Mouse (Mus musculus) lung, embryonic 14.5 days (tissue): ENCODE results near the gene Tle4. TPM values are rescaled to one million over a fixed set of nuclear protein-coding genes. Genes with fewer than 3 reads are reported as not detected.

Experiments used
- ATAC-seq: fragments of 200-750 bp; cut with Nextera tagmentation; 2 replicates; pipeline ENCODE4 v1.8.0; 2017; ENCODE audit warnings: mild to moderate bottlenecking, moderate TSS enrichment, moderate library complexity; ENCODE audit not compliant: insufficient read depth
- DNase-seq: peaks from one replicate; pipeline ENCODE4 v3.0.0-alpha.2; 2015
- H3K27ac ChIP-seq: fragments of 300-500 bp; sonication (generic); 2 replicates; pipeline ENCODE4 v1.5.1; 2014; ENCODE audit warnings: low read depth, mild to moderate bottlenecking, moderate library complexity
- H3K27me3 ChIP-seq: fragments of 300-500 bp; sonication (generic); 2 replicates; pipeline ENCODE4 v1.6.1; 2014; ENCODE audit warnings: low read length, control low read depth; ENCODE audit not compliant: insufficient read depth
- H3K36me3 ChIP-seq: fragments of 300-500 bp; sonication (generic); 2 replicates; pipeline ENCODE4 v1.6.1; 2014; ENCODE audit warnings: control low read depth; ENCODE audit not compliant: insufficient read depth
- H3K4me1 ChIP-seq: fragments of 300-500 bp; sonication (generic); 2 replicates; pipeline ENCODE4 v1.6.1; 2014; ENCODE audit warnings: antibody characterized with exemption, control low read depth; ENCODE audit not compliant: insufficient read depth
- H3K4me2 ChIP-seq: fragments of 300-500 bp; sonication (generic); 2 replicates; pipeline ENCODE4 v1.6.1; 2014; ENCODE audit warnings: mild to moderate bottlenecking
- H3K4me3 ChIP-seq: fragments of 300-500 bp; sonication (generic); 2 replicates; pipeline ENCODE4 v1.5.1; 2014; ENCODE audit warnings: low read depth, low read length
- H3K9ac ChIP-seq: fragments of 300-500 bp; sonication (generic); 2 replicates; pipeline ENCODE4 v1.6.1; 2014
- H3K9me3 ChIP-seq: fragments of 300-500 bp; sonication (generic); 2 replicates; pipeline ENCODE4 v1.6.1; 2016; ENCODE audit warnings: low read depth, low read length, control low read depth
- CTCF ChIP-seq: IDR thresholded peaks from 2 replicates; pipeline ENCODE4 v1.5.1; 2016; ENCODE audit warnings: antibody characterized with exemption, low read depth
- WGBS: fragments of 180-500 bp; shearing (Covaris S2); extraction: QIAGEN DNeasy Blood & Tissue Kit; methylation state at CpG from one replicate; pipeline ENCODE4 v1.1.7; 2014; 5-methylcytosine and 5-hydroxymethylcytosine counted together
- polyA plus RNA-seq: library from polyadenylated mRNA; unstranded; fragments of >200 nt; fragmentation: Nextera tagmentation; extraction: Ambion mirVana; gene quantifications from 2 replicates; pipeline ENCODE4 v1.2.1, GENCODE M21; 2014

Tle4 gene
- polyA plus RNA-seq, 1 experiment from 2014 or later = 16.9 TPM

DNA sequence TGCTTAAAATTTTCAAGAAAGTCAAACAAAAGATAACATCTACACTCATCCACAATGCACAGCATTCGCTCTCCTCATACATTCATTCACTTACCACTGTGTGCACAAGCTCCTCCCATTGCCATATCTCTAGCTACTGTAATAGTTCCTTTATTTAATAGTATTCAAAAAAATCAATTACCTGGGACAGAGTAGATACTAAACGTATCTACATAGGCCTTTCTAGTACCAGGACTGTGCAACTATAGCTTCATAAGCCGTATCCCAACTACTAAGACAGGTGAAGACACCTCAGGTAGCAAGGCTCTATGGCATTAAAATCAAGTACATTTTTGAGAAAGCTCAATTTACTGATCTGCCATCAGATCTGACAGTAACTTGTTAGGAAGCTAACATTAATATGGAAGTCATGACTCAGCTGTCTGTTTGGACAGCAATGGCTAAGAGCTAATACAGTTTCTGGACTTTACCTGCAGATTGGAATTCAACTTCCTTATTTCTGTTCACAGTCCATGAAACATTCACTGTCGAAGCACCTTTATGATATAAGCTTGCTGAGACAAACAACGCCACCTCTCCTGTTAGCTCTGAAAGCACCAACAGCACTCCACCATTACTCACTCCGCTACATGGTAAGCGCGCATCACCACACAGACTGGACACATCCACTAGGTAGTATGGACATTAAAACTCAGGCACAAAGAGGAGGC lies 50.6 kb downstream of the Tle4 start:
- DNase-seq = no peak
- WGBS = 92% methylated on average over 8 of the region's 8 CpGs
- Histone ChIP-seq H3K9ac (no peak overlapping the region), H3K4me1 (no peaks in the 10 kb centered on the region), H3K9me3 (no peaks in the 10 kb centered on the region), H3K36me3 (no peaks in the 10 kb centered on the region), H3K4me2 (no peak overlapping the region), H3K27me3 (no peaks in the 10 kb centered on the region), H3K27ac (no peak overlapping the region), H3K4me3 (no peak overlapping the region)
- no peak for ATAC-seq
- no peak for TF ChIP-seq CTCF

DNA sequence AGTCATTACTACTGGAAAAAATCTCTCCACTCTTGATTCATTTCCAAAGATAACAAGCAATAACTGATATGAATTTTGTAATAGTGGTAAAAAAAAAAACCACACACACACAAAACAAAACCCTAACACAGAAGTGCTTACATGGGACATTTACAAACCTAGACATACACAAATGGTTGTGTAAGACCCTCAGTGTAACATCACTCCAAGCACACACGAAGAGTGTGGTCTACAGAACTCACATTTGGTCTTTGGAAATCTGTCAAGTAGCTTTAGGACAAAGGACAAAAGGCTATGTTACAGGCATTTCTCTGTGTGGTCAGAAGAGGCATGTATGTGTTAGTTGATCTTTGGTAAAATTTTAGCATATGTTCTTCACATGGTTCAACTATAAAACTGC lies 52.4 kb downstream of the Tle4 start:
- WGBS = 64% methylated on average over 1 of the region's 1 CpGs
- no peak overlapping the region for H3K27ac ChIP-seq
- H3K9me3 ChIP-seq = no peaks in the 10 kb centered on the region
- TF ChIP-seq CTCF = no peak
- DNase-seq (no peak), ATAC-seq (no peak)
- H3K4me3 ChIP-seq = no peak overlapping the region
- no peaks in the 10 kb centered on the region for H3K36me3 ChIP-seq
- H3K27me3 ChIP-seq = no peaks in the 10 kb centered on the region
- no peaks in the 10 kb centered on the region for H3K4me1 ChIP-seq
- H3K4me2 ChIP-seq = no peak overlapping the region
- H3K9ac ChIP-seq = no peak overlapping the region

DNA sequence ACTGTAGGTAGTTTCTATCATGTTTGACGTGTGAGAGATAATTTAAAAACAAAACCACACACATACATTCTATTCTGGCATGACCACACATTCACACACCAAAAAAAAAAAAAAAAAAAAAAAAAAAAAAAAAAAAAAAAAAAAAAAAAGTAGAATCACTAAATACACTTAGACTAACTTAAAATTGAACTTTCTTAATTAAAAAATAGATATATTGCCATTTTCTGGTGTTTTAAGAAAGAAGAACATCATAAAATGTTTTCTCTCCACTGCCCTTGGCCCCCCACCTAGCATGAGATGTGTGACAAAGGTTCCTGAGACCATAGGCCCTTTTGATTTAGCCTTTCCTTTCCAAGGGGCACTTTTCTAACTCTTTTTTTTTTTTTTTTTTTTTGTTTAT lies 54.5 kb downstream of the Tle4 start:
- WGBS = 78% methylated on average over 1 of the region's 1 CpGs

DNA sequence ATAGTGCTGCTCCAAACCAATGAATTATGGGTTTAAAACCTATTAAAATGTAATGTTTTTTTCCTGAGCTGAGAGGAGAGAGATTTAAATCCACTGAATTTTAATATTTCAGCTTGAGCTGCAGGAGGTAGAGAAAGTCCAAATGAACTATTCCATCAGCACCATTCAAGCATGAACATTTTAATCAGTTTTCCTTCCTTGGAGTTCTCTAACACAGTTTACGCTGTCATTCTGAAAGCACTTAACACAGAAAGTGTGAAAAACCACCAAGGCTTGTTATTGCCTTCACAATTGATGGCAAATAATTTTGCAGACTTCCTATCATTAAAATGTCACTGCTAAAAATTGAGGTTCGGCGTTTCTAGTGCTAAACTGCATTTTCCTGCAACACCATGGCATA lies 57.2 kb downstream of the Tle4 start:
- H3K36me3 ChIP-seq = no peaks in the 10 kb centered on the region
- no peak for TF ChIP-seq CTCF
- H3K27ac ChIP-seq = no peak overlapping the region
- H3K4me3 ChIP-seq = no peak overlapping the region
- H3K9ac ChIP-seq = no peak overlapping the region
- no peaks in the 10 kb centered on the region for H3K9me3 ChIP-seq
- no peak overlapping the region for H3K4me2 ChIP-seq
- H3K4me1 ChIP-seq = no peaks in the 10 kb centered on the region
- DNase-seq (no peak), ATAC-seq (no peak)
- H3K27me3 ChIP-seq = no peaks in the 10 kb centered on the region
- WGBS = 86% methylated on average over 3 of the region's 3 CpGs

More for the DNA sequence above, 54.5 kb downstream of the Tle4 start:
- no peaks in the 10 kb centered on the region for H3K27me3 ChIP-seq
- no peak overlapping the region for H3K4me3 ChIP-seq
- ATAC-seq = no peak
- H3K36me3 ChIP-seq = no peaks in the 10 kb centered on the region
- H3K4me2 ChIP-seq = no peak overlapping the region
- no peak overlapping the region for H3K27ac ChIP-seq
- TF ChIP-seq CTCF = no peak
- H3K4me1 ChIP-seq = no peaks in the 10 kb centered on the region
- DNase-seq = no peak
- no peak overlapping the region for H3K9ac ChIP-seq
- H3K9me3 ChIP-seq = no peaks in the 10 kb centered on the region

DNA sequence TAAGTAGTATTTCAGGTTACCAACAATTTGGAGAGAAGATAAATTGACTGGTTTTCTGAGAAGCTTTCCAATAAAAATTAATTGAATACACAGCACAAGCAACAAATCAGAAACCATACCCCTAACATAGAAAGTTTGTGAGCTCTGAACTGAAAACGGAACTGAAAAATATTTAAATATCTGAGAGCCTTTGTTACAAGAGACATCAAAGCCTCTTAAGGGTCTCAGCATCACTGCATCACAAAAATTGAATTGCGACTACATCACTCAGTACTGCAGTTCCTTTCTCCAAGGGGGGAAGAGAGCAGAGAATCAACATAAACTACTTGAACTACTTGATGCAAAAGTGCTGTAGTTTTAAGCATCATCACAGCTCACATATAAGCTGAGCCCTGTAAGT lies 61.2 kb downstream of the Tle4 start:
- DNase-seq (no peak), ATAC-seq (no peak)
- TF ChIP-seq CTCF = no peak
- H3K4me1 ChIP-seq = no peaks in the 10 kb centered on the region
- no peak overlapping the region for H3K4me3 ChIP-seq
- H3K27me3 ChIP-seq = no peaks in the 10 kb centered on the region
- 87% methylated on average over 2 of the region's 2 CpGs for WGBS
- no peak overlapping the region for H3K9ac ChIP-seq
- H3K36me3 ChIP-seq = no peaks in the 10 kb centered on the region
- H3K9me3 ChIP-seq = no peaks in the 10 kb centered on the region
- no peak overlapping the region for H3K27ac ChIP-seq
- no peak overlapping the region for H3K4me2 ChIP-seq

DNA sequence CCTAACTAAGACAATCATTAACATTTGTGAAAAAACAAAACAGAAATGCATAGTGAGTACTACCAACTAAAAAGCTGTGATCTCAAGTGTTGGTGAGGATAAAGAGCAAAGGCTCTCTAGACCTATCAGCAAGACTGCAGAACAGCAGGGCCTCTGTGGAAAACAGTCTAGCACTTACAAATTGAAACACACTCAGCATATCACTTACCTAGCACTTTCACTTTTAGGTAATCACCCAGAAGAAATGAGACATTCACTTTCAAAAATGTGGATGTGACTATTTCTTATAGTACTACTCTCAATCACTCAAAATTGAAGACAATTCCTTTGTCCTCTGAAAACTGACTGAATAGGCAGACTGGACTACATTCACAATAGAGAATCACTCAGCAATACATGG lies 63.4 kb downstream of the Tle4 start:
- no peak overlapping the region for H3K4me3 ChIP-seq
- no peaks in the 10 kb centered on the region for H3K4me1 ChIP-seq
- no peak overlapping the region for H3K9ac ChIP-seq
- H3K27ac ChIP-seq = no peak overlapping the region
- ATAC-seq (no peak), DNase-seq (no peak)
- no peak overlapping the region for H3K4me2 ChIP-seq
- TF ChIP-seq CTCF = no peak
- H3K9me3 ChIP-seq = no peaks in the 10 kb centered on the region
- no peaks in the 10 kb centered on the region for H3K27me3 ChIP-seq
- H3K36me3 ChIP-seq = no peaks in the 10 kb centered on the region

DNA sequence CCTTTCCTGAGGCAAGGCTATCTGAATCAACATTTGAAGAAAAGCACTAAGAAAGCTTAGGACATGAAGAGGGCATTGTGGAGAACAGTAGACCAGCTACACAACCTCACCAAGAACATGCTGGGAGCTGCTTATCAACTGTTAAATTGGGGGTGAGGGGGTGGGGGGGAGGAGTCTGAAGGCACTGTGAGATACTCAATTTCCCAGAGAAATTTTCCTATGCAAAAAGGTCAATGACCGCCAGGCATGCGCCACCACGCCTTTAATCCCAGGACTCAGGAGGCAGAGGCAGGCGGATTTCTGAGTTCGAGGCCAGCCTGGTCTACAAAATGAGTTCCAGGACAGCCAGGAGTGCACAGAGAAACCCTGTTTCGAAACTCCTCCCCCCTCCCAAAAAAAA lies 65.0 kb downstream of the Tle4 start:
- no peak overlapping the region for H3K4me2 ChIP-seq
- ATAC-seq = no peak
- no peak overlapping the region for H3K4me3 ChIP-seq
- no peak for TF ChIP-seq CTCF
- no peak overlapping the region for H3K27ac ChIP-seq
- WGBS = 97% methylated on average over 6 of the region's 6 CpGs
- H3K9me3 ChIP-seq = no peaks in the 10 kb centered on the region
- no peak overlapping the region for H3K9ac ChIP-seq
- DNase-seq = no peak
- no peaks in the 10 kb centered on the region for H3K36me3 ChIP-seq
- no peaks in the 10 kb centered on the region for H3K27me3 ChIP-seq
- H3K4me1 ChIP-seq = no peaks in the 10 kb centered on the region
